Mouse (Mus musculus) gastrocnemius, postnatal 10 days (tissue): ENCODE data around the gene Gm30302. TPM values are rescaled to one million over a fixed set of nuclear protein-coding genes. Genes with fewer than 3 reads are reported as not detected.

Source experiments
- DNase-seq: peaks from one replicate; pipeline ENCODE4 v3.0.0; 2021; ENCODE audit warnings: mixed read lengths
- total RNA-seq, 2 experiments: library from RNA; stranded (reverse); gene quantifications; 2 replicates each; pipeline ENCODE4 v1.2.3; 2021

Gm30302 gene
- total RNA-seq, 2 experiments from 2014 or later = not detected

DNA sequence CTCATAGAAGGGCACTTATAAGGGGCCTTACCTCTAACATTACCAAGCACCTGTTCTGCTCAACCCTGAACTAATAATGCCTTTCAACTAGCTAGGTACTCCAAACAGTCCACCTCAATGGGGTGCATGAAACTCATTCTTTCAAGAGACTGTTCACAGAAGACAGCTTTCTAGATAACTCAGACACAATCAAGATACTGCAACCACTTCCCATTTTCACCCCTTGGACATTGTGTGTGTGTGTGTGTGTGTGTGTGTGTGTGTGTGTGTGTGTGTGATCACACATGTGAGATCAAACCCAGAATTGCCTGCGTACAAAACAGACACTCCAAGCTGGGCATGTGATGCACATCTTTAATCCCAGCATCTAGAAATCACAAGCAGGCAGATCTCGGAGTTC, 60.8 kb downstream of the Gm30302 start:
- no peak for DNase-seq

DNA sequence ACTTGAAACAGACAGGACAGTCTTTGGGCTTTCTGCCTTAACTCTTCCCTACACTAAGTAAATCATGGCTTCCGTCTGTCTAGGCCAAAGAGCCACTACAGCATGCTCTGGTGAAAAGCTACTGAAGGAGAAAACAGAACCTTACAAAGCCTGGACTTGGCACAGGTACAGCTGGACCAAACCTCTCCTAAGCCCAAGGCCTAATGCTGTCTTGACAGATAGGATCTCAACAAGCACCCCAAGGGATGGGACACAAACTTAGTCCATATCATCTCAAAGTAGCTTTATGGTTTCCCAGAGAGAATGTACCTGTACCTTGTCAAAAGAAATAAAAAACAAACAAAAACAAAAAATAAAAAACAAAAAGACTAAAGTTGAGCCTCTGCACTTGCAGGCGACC, 62.4 kb downstream of the Gm30302 start:
- DNase-seq = no peak

Other genes starting within 250 kb of the Gm30302 start
- gene Omd, start 216.5 kb downstream of the Gm30302 start, total RNA-seq = 1 to 10 TPM; 2.8 to 4.1 TPM
- 100 to 1,000 TPM; 115 to 119 TPM for gene Ogn, start 191.0 kb downstream of the Gm30302 start, total RNA-seq
- gene Cenpp, start 146.2 kb downstream of the Gm30302 start, total RNA-seq = 1 to 10 TPM; 2.8 to 3.3 TPM
- gene Nol8, start 145.9 kb downstream of the Gm30302 start, total RNA-seq = 10 to 100 TPM; 10.3 to 10.6 TPM
- 10 to 100 TPM; 71.7 to 77.0 TPM for gene Iars, start 116.9 kb downstream of the Gm30302 start, total RNA-seq